Mouse (Mus musculus) cerebellum, adult 2 months (tissue): ENCODE results near the gene Lrrc8a.

Source experiments
- CTCF ChIP-seq: fragments of 200-500 bp; IDR thresholded peaks from 2 replicates; pipeline ENCODE4 v1.5.1; 2011; ENCODE audit warnings: low read depth, mild to moderate bottlenecking, control low read depth, low read length, moderate library complexity, borderline replicate concordance; ENCODE audit not compliant: insufficient read depth
- POLR2A ChIP-seq: fragments of 200-500 bp; IDR thresholded peaks from 2 replicates; pipeline ENCODE4 v1.6.1; 2011; ENCODE audit warnings: low read length, control low read depth, borderline replicate concordance; ENCODE audit not compliant: insufficient read depth

- TF ChIP-seq POLR2A (no peak), CTCF (no peak)
These were observed 27.4 kb downstream of the Lrrc8a start for GRCm38 (mm10) chr2:30264671-30265519.
